Mouse (Mus musculus) lung, postnatal 0 days (tissue): ENCODE results near the gene Idh3g.

Experiments used
- CTCF ChIP-seq: IDR thresholded peaks from 2 replicates; pipeline ENCODE4 v1.5.1; 2016; ENCODE audit warnings: antibody characterized with exemption, mild to moderate bottlenecking
- EP300 ChIP-seq: IDR thresholded peaks from 2 replicates; pipeline ENCODE4 v1.6.1; 2016; ENCODE audit warnings: antibody characterized with exemption, mild to moderate bottlenecking, control low read depth

GRCm38 (mm10) chrX:73774168-73774760 lies 12.4 kb downstream of the Idh3g start, which contains the start of gene Srpk3:
- TF ChIP-seq CTCF (no peak), EP300 (no peak)
